Mouse (Mus musculus): ENCODE measurements around the gene Tarbp1.

The Tarbp1 gene

GRCm38 (mm10) chr8:126474299-126475187, at the start of gene Tarbp1:
TSS of gene Tarbp1 (minus strand) at chr8:126475065.
- peak; percentile 83 to 91 for DNase-seq

- no peak for DNase-seq
These were observed 49.5 kb upstream of the Tarbp1 start for GRCm38 (mm10) chr8:126524233-126524985.

- DNase-seq: no peak
These were observed 48.3 kb upstream of the Tarbp1 start for GRCm38 (mm10) chr8:126523060-126523574.

GRCm38 (mm10) chr8:126519447-126519975, 44.6 kb upstream of the Tarbp1 start:
- DNase-seq: no peak

- DNase-seq: peak; percentile 41 to 46
These were observed 42.0 kb upstream of the Tarbp1 start for GRCm38 (mm10) chr8:126516620-126517577.

GRCm38 (mm10) chr8:126514011-126514964, 39.4 kb upstream of the Tarbp1 start:
- DNase-seq: no peak

GRCm38 (mm10) chr8:126510866-126511265, 36.0 kb upstream of the Tarbp1 start:
- no peak for DNase-seq

- no peak for DNase-seq
These were observed 34.8 kb upstream of the Tarbp1 start for GRCm38 (mm10) chr8:126509635-126510034.

- DNase-seq: no peak
These were observed 34.2 kb upstream of the Tarbp1 start for GRCm38 (mm10) chr8:126508871-126509586.

- DNase-seq: no peak
These were observed 33.4 kb upstream of the Tarbp1 start for GRCm38 (mm10) chr8:126508221-126508620.

GRCm38 (mm10) chr8:126504492-126505182, 29.8 kb upstream of the Tarbp1 start:
- no peak for DNase-seq

GRCm38 (mm10) chr8:126502722-126503121, 27.9 kb upstream of the Tarbp1 start:
- DNase-seq: no peak

GRCm38 (mm10) chr8:126499371-126499770, 24.5 kb upstream of the Tarbp1 start:
- no peak for DNase-seq

- no peak for DNase-seq
These were observed 23.6 kb upstream of the Tarbp1 start for GRCm38 (mm10) chr8:126498465-126498864.

GRCm38 (mm10) chr8:126497541-126498428, 22.9 kb upstream of the Tarbp1 start:
- peak; percentile 75 to 87 for DNase-seq

- no peak for DNase-seq
These were observed 22.1 kb upstream of the Tarbp1 start for GRCm38 (mm10) chr8:126496915-126497314.

GRCm38 (mm10) chr8:126495461-126495860, 20.6 kb upstream of the Tarbp1 start:
- no peak for DNase-seq
